Mouse (Mus musculus) liver, postnatal 0 days (tissue): Measurements from ENCODE around the gene Lsr. TPM values are rescaled to one million over a fixed set of nuclear protein-coding genes. Genes with fewer than 3 reads are reported as not detected.
A peak's percentile ranks its signal among the peaks of the same experiment; 100 is the strongest.
"Not testable (repeated sequence)": the region's sequence is repeated elsewhere in the genome, so short reads cannot be mapped to it uniquely, and the experiment has no call there.

Experiments used
- ATAC-seq: fragments of 200-750 bp; cut with Nextera tagmentation; 2 replicates; pipeline ENCODE4 v1.8.0; 2017; ENCODE audit warnings: mild to moderate bottlenecking, moderate library complexity
- DNase-seq: peaks from one replicate; pipeline ENCODE4 v3.0.0-alpha.2; 2016
- H3K27ac ChIP-seq: fragments of 300-500 bp; sonication (generic); 2 replicates; pipeline ENCODE4 v1.5.1; 2014; ENCODE audit warnings: antibody characterized with exemption, moderate library complexity, mild to moderate bottlenecking, low read depth
- H3K27me3 ChIP-seq: fragments of 300-500 bp; sonication (generic); 2 replicates; pipeline ENCODE4 v1.6.1; 2014; ENCODE audit warnings: low read length, control low read depth, mixed read lengths; ENCODE audit not compliant: insufficient read depth
- H3K36me3 ChIP-seq: fragments of 300-500 bp; sonication (generic); replicated peaks from 2 replicates; pipeline ENCODE4 v1.6.1; 2014; ENCODE audit warnings: mild to moderate bottlenecking, control low read depth, low read length, moderate library complexity, mixed read lengths; ENCODE audit not compliant: insufficient read depth
- H3K4me1 ChIP-seq: fragments of 300-500 bp; sonication (generic); 2 replicates; pipeline ENCODE4 v1.6.1; 2014; ENCODE audit warnings: antibody characterized with exemption, mild to moderate bottlenecking, control low read depth; ENCODE audit not compliant: insufficient read depth
- H3K4me2 ChIP-seq: fragments of 300-500 bp; sonication (generic); 2 replicates; pipeline ENCODE4 v1.6.1; 2014; ENCODE audit warnings: low read depth, mild to moderate bottlenecking, low read length, moderate library complexity, mixed read lengths
- H3K4me3 ChIP-seq: fragments of 300-500 bp; sonication (generic); 2 replicates; pipeline ENCODE4 v1.5.1; 2014; ENCODE audit warnings: low read depth, low read length
- H3K9ac ChIP-seq: fragments of 300-500 bp; sonication (generic); replicated peaks from 2 replicates; pipeline ENCODE4 v1.6.1; 2014; ENCODE audit warnings: mild to moderate bottlenecking, moderate library complexity
- H3K9me3 ChIP-seq: fragments of 300-500 bp; sonication (generic); 2 replicates; pipeline ENCODE4 v1.6.1; 2016; ENCODE audit warnings: mild to moderate bottlenecking, control low read depth, low read length, mixed read lengths
- CTCF ChIP-seq: sonication (generic); IDR thresholded peaks from 2 replicates; pipeline ENCODE4 v1.5.1; 2016; ENCODE audit warnings: antibody characterized with exemption, low read depth
- EP300 ChIP-seq: IDR thresholded peaks from 2 replicates; pipeline ENCODE4 v1.6.1; 2016; ENCODE audit warnings: antibody characterized with exemption, low read depth, mild to moderate bottlenecking
- WGBS: fragments of 180-500 bp; shearing (Covaris S2); extraction: QIAGEN DNeasy Blood & Tissue Kit; methylation state at CpG from one replicate; pipeline ENCODE4 v1.1.7; 2014; ENCODE audit not compliant: insufficient replicate concordance; 5-methylcytosine and 5-hydroxymethylcytosine counted together
- polyA plus RNA-seq: library from polyadenylated mRNA; unstranded; fragments of >200 nt; fragmentation: Nextera tagmentation; extraction: Ambion mirVana; gene quantifications from 2 replicates; pipeline ENCODE4 v1.2.1, GENCODE M21; 2015

Gene Lsr
- polyA plus RNA-seq, 1 experiment from 2014 or later = 28.2 TPM

DNA sequence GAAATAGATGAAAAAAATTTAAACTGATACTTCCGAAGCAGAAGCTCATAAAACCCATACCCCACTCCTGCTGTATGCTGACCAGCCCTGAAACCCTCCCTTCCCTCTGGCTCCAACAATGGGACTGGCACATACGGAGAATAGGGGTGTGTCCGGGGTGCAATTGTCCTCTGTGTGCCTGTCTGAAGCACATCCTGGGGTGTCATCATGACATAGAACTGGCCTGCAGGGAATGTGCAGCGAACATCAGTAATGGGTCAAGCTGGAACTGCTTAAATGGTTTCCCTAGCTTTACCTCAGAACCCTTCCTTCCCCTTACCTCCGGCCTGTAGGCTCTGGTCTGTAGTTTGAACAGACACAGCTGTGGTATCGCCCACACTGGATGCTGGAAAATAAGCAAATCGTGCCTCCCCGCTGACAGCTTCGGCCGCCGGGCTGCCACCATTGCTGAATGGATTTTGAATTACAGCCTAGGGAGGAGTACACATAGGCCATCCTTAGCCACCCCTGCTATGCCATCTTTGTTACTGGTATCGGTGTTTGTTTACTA is 18.2 kb downstream of the Lsr start:
- ATAC-seq = no peak
- peaks cover 45% of the 10 kb centered on the region for H3K36me3 ChIP-seq

DNA sequence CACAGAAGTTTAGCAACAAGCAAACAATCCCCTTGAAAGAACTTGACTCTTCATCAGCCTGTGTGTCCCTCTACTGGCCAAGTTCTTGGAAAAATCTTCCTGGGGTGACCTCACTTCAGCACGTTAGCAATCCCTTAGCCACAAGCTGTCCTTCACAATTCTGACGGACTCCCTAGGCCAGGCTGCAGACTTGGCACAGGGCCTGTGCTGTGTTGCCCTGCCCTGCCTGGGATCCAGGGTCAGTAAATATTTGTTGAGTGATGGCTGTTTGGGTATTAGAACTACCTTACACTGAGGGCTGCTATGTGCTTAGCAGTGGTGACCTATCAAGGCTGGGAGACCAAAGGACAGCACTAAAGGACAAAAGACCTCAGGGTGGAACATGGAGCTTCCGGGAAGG is 19.2 kb downstream of the Lsr start:
- H3K4me3 ChIP-seq = no peak overlapping the region
- 61% methylated on average over 3 of the region's 3 CpGs for WGBS
- H3K4me1 ChIP-seq = peaks cover 34% of the 10 kb centered on the region
- H3K9ac ChIP-seq = no peak overlapping the region
- no peak overlapping the region for H3K4me2 ChIP-seq
- DNase-seq (peak; percentile 77), ATAC-seq (peak; percentile 59)
- H3K36me3 ChIP-seq = peaks cover 47% of the 10 kb centered on the region
- H3K9me3 ChIP-seq = no peaks in the 10 kb centered on the region
- TF ChIP-seq EP300 (peak; percentile 43; the same call in 1 of the 2 replicates), CTCF (peak; percentile 29; the same call in 1 of the 2 replicates)
- no peaks in the 10 kb centered on the region for H3K27me3 ChIP-seq
- H3K27ac ChIP-seq = peak overlapping the region; percentile 99

More for the DNA sequence above, 18.2 kb downstream of the Lsr start:
- Histone ChIP-seq H3K9me3 (no peaks in the 10 kb centered on the region), H3K9ac (peak overlapping the region; percentile 99; the same call in 1 of the 2 replicates), H3K27me3 (no peaks in the 10 kb centered on the region), H3K4me2 (peak overlapping the region; percentile 91), H3K4me3 (peak overlapping the region; percentile 99), H3K4me1 (peaks cover 34% of the 10 kb centered on the region), H3K27ac (peak overlapping the region; percentile 99)
- 83% methylated on average over 12 of the region's 12 CpGs for WGBS
- peak; percentile 18 for DNase-seq
- TF ChIP-seq EP300 = no peak
- no peak for TF ChIP-seq CTCF

DNA sequence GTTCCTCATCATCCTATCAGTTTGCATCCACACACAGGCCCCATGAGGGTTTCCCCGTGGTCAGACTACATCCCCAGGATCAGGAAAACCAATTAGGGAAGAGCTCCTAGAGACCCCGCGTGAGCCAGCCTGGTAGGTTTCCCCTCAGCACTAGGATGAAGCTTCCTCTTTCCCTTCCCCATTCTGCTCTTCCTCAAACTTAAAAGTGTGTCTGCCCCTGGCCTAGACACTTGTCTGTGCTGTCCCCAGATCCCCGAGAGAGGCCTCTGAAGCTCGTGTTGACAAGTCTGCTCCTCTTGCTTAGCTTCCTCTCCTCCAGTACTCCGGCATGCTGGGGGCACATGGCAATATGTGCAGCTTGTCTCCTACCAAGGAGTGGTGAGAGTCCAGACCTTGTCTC is 19.8 kb downstream of the Lsr start:
- H3K9ac ChIP-seq = peak overlapping the region; percentile 26; the same call in 1 of the 2 replicates
- no peak for TF ChIP-seq CTCF
- no peak for TF ChIP-seq EP300
- H3K4me1 ChIP-seq = peaks cover 33% of the 10 kb centered on the region
- H3K4me3 ChIP-seq = no peak overlapping the region
- no peak overlapping the region for H3K4me2 ChIP-seq
- ATAC-seq (no peak), DNase-seq (no peak)
- H3K9me3 ChIP-seq = no peaks in the 10 kb centered on the region
- WGBS = 53% methylated on average over 6 of the region's 6 CpGs
- peak overlapping the region; percentile 99 for H3K27ac ChIP-seq
- H3K27me3 ChIP-seq = no peaks in the 10 kb centered on the region
- H3K36me3 ChIP-seq = peaks cover 48% of the 10 kb centered on the region

DNA sequence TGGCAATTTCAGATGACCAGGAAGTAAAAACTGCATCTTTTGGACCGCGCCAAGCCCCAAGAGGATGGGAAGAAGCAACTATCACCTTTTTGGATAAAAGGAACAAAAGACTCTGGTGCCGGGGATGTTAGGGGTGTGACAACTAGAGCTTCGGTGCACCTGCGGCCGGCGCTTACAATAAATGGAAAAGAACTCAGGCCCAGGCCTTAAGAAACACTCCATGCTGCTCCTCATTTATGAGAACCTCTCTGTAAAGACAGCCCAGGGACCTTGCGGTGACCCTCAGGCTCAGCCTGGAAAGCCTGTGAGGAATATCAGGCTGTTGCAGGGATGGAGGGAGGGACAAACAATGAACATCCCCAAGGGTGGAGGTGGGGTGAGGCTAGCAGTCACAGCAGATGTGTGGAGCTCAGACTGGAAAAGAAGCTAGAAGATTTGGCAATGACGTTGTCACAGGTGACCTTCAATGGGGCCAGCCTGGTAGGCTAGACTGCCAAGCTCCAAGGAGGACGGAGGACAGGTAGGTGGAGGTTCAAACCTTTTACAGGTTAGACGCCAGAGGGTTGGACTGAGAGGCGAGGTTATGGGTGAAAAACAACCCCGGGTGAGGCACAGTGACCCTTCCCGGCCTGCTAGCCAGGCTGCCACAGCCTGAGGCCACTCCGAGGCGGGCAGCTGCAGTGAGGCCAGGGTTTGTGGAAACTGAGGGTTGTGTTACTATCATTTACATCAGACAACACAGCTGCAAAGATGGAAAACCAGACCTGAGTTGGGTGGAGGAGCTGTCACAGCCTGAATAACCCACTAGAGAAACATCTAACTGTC is 20.6 kb downstream of the Lsr start:
- Histone ChIP-seq H3K27me3 (no peaks in the 10 kb centered on the region), H3K36me3 (peaks cover 48% of the 10 kb centered on the region), H3K4me3 (no peak overlapping the region), H3K9ac (peak overlapping the region; percentile 5; the same call in 1 of the 2 replicates), H3K4me1 (peaks cover 26% of the 10 kb centered on the region), H3K4me2 (no peak overlapping the region), H3K9me3 (no peaks in the 10 kb centered on the region), H3K27ac (no peak overlapping the region; the same call in 1 of the 2 replicates)
- DNase-seq (peak; percentile 11), ATAC-seq (no peak)
- 89% methylated on average over 16 of the region's 16 CpGs for WGBS
- no peak for TF ChIP-seq EP300
- no peak for TF ChIP-seq CTCF

DNA sequence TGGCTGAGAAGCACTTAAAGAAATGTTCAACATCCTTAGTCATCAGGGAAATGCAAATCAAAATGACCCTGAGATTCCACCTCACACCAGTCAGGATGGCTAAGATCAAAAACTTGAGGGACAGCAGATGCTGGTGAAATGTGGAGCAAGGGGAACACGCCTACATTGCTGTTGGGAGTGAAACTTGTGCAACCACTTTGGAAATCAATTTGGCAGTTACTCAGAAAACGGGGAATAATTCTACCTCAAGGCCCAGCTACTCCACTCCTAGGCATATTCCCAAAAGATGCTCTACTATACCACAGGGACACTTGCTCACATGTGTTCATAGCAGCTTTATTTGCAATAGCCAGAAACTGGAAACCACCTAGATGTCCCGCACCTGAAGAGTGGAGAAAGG is 23.4 kb downstream of the Lsr start:
- Histone ChIP-seq H3K4me1 (peaks cover 18% of the 10 kb centered on the region), H3K36me3 (peaks cover 46% of the 10 kb centered on the region)
- H3K27me3 ChIP-seq, DNase-seq, H3K9ac ChIP-seq, H3K4me2 ChIP-seq, H3K27ac ChIP-seq, H3K9me3 ChIP-seq, ATAC-seq, H3K4me3 ChIP-seq: not testable (repeated sequence)
- 73% methylated on average over 3 of the region's 3 CpGs for WGBS

DNA sequence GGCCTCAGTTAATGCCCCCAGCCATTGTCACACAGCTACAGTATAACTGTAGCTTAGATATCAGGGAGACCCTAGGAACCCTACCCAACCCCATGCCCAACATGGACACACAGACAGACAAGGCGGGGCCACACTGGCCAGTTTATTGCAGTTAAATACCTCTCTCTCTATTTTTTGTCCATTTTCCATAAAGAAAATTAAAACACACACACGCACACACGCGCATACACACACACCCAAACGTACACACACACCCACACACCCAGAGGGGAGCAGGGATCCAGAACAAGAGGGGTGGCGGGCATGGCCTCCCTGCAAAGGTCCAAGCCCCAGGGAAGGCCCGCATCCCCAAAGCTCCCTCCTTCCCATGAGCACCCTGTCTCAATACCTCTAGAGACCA is 27.4 kb downstream of the Lsr start:
- H3K4me2 ChIP-seq = no peak overlapping the region
- H3K27me3 ChIP-seq = no peaks in the 10 kb centered on the region
- TF ChIP-seq EP300 = no peak
- no peak for TF ChIP-seq CTCF
- 88% methylated on average over 7 of the region's 7 CpGs for WGBS
- no peak overlapping the region for H3K9ac ChIP-seq
- no peak overlapping the region for H3K4me3 ChIP-seq
- DNase-seq (no peak), ATAC-seq (no peak)
- H3K36me3 ChIP-seq = peaks cover 10% of the 10 kb centered on the region; the same call in 1 of the 2 replicates
- H3K27ac ChIP-seq = peak overlapping the region; percentile 18; the same call in 1 of the 2 replicates
- H3K9me3 ChIP-seq = no peaks in the 10 kb centered on the region
- H3K4me1 ChIP-seq = no peaks in the 10 kb centered on the region
